Mouse (Mus musculus) right cerebral cortex, adult 18-20 months (tissue): ENCODE measurements around the gene Gmppb.

Experiments used
- DNase-seq: peaks from one replicate; pipeline ENCODE4 v3.0.0; 2022; ENCODE audit warnings: mixed read lengths

Gene Gmppb

DNA sequence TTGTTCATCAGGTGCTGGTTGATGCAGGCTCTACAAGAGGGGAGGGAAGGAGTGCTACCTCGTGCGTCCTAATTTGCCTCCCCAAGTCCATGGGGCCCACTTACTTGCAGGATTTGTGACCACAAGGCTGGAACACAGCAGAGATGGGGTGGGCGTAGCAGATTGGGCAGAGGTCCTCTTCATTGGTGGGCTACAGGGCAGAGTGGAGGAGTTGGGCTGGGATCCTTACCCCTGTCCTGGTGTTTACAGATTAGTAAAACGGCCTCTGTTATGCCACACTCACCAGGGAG lies 2.8 kb downstream of the Gmppb start:
- DNase-seq = no peak

- no peak for DNase-seq
Observed at GRCm38 (mm10) chr9:108052411-108052810, 3.4 kb downstream of the Gmppb start.

GRCm38 (mm10) chr9:108052885-108053664 lies 4.0 kb downstream of the Gmppb start, which contains the start of gene Amigo3:
Amigo3 (plus strand) TSS chr9:108053159.
- DNase-seq = peak; percentile 96

DNA sequence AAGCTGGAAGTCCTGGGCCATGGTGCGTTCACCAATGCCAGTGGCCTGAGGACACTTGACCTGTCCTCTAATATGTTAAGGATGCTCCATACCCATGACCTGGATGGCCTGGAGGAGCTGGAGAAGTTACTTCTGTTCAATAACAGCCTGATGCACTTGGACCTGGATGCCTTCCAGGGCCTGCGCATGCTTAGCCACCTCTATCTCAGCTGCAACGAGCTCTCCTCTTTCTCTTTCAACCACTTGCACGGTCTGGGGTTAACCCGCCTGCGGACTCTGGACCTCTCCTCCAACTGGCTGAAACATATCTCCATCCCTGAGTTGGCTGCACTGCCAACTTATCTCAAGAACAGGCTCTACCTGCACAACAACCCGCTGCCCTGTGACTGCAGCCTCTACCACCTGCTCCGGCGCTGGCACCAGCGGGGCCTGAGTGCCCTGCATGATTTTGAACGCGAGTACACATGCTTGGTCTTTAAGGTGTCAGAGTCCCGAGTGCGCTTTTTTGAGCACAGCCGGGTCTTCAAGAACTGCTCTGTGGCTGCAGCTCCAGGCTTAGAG lies 4.7 kb downstream of the Gmppb start:
- DNase-seq = no peak

GRCm38 (mm10) chr9:108054331-108055040 lies 5.4 kb downstream of the Gmppb start:
- no peak for DNase-seq

GRCm38 (mm10) chr9:108055061-108055460 lies 6.0 kb downstream of the Gmppb start:
- no peak for DNase-seq

- DNase-seq = no peak
Observed at GRCm38 (mm10) chr9:108055661-108056237, 6.7 kb downstream of the Gmppb start.

DNA sequence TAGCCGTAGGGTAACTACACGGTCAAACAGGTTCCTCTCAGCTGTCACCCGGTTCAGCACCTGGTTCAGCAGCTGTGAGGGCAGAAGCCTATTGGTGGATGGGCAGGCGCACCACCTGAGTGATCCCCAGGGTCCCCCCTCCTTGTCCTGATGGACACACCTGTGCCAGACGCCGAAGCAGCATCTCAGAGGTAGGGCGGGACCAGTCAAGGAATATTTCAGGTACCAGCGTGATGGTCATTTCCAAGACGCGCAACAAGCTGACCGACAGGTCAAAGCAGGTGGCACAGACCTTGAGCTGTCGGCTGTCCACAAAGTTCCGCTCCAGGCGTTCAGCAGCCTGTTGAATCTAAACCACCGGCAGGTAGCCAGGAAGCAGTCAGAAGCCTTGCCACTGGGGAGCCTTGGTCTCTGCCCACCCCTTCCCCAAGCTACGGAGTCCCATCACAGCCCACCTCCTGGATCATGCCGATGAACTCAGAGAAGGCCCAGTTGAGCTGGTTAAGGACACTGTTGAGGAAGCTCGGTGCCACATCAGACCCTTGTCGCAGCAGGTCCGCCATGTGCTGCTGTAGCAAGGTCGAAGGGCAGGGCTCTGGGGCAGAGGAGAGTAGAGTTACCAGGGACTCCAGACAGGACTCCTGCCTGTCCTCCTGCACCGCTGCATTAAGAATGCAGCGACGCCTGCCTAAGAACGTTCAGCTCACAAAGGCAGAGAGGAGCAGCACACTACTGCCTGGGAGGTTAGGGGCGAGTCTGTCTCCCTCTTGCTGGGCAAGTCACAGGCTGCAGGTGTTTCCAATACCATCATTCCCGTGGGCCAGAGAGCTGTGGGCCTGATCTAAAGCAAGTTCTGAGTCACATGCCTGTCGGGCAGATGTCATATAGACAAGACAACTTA lies 7.6 kb downstream of the Gmppb start:
- no peak for DNase-seq

- no peak for DNase-seq
Observed at GRCm38 (mm10) chr9:108057262-108057562, 8.2 kb downstream of the Gmppb start.

- DNase-seq = no peak
Observed at GRCm38 (mm10) chr9:108058291-108058690, 9.2 kb downstream of the Gmppb start.

DNA sequence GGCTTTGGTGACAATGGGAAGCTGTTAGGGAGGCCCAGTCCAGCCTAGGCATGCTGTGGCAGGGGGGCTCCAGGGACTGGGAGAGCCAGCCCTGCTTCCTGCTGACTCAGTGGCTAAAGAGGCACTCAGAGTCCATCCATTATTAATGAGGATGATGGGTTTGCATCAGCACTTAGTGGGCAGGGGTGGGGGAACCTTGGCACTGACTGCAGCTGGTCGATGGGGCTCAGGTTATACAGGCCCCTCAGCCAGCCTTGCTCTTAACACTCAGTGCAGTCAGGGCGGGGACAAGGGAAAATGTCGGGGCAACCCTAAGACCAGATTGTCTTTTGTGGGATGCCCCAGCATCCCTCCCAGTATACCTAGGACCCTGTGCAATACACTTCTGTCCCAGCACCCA lies 13.1 kb downstream of the Gmppb start:
- no peak for DNase-seq

DNA sequence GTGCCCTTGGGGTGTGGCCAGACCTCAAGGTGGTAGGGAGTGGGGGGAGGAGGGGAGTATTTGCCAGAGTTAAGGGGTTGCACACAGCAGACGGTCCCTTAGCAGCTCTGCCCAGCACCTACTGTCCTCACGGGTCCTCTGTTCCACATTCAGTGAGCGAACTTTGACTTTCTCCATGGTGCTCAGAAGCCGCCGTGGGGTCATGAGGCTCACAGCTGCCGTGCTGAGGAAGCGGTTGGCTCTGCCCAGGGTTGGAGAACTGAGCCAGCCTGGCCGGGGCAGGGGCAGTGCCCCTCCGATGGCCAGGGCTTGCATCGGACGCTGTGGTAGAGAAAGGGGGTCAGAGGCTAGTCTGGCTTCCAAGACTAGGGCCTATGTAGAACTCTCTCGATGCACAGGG lies 14.3 kb downstream of the Gmppb start:
- no peak for DNase-seq

DNA sequence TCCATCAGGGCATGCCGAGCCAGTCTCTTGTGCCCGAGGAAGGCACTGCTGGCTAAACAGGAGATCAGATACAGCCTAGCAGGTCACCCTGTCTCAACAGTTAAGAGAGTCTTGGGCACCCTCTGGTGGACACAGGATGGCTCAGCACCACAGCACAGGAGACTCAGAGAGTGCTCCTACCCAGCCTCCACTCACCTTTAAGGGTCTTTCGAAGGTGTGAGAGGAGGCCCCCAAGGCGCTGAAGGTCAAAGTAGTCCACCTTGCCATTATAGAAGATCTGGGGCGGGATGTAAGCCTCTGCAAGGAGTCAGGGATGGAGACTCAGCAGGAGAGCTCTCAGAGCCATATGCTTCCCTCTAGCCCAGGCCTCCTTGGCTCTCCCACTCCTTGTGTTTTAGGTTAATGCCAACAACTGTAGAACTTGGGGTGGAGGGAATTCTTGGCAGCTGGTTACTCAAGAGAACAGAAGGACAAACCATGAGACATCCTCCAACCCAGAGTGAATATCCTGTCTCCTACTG lies 16.5 kb downstream of the Gmppb start:
- DNase-seq = peak; percentile 70

DNA sequence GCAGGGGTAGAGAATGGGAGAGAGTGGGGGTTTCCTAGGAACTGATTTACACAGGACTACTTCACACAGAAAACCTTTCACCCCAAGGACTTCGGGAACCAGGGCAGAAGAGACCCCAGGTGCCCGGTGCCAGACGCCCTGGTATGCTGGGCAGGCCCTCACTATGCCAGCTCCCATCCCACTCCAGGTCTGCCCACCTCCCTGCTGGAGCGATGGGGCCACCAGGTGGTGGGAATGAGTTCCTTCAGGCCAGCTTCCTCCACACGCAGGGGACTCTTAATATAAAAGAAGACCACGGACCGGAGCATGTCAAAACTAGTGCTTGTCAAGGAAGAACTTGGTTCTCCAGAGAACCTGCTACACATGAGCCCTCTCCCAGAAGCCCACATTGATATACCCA lies 18.2 kb downstream of the Gmppb start:
- DNase-seq = no peak

DNA sequence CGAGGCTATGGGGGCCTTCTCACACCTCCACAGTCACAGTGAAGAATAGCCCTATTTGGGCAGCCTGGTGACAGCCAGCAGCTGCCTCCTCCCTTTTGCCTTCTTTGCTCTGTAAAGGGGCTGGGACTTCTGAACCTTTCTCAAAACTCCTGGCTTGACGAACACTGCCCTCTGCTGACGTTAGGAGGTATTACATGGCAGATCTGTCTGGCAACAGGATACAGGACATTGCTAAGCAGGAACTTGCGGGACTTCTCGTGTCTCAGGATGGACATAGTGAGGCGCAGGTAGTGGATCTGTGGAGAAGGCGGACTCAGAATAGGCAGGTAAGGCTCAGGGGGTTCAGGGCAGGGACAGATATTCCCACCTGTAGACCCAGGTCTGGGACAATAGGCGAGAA lies 18.9 kb downstream of the Gmppb start:
- peak; percentile 77 for DNase-seq

- no peak for DNase-seq
Observed at GRCm38 (mm10) chr9:108069007-108069406, 20.0 kb downstream of the Gmppb start.

DNA sequence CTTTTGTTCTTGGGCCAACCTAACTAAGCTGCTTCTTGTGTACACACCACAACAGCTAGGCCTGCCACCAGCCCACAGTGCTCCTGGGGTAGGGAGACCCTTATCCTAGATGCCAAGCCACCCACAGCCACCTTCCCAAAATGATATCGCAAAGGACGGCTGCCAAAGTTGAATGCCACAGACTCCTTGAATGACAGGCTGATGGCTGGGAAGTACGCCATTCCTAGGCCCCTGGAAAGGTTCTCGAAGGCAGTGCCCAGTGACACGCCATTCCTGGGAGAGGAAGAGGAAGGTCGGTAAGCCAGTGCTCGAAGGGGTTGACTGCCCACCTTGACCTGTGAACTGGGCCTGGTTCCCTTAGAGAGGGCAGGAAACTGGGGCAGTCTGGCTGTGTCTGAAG lies 20.5 kb downstream of the Gmppb start:
- DNase-seq = no peak

GRCm38 (mm10) chr9:108071801-108072200 lies 22.8 kb downstream of the Gmppb start:
- DNase-seq = no peak

GRCm38 (mm10) chr9:108072481-108072924 lies 23.5 kb downstream of the Gmppb start:
- DNase-seq = no peak

DNA sequence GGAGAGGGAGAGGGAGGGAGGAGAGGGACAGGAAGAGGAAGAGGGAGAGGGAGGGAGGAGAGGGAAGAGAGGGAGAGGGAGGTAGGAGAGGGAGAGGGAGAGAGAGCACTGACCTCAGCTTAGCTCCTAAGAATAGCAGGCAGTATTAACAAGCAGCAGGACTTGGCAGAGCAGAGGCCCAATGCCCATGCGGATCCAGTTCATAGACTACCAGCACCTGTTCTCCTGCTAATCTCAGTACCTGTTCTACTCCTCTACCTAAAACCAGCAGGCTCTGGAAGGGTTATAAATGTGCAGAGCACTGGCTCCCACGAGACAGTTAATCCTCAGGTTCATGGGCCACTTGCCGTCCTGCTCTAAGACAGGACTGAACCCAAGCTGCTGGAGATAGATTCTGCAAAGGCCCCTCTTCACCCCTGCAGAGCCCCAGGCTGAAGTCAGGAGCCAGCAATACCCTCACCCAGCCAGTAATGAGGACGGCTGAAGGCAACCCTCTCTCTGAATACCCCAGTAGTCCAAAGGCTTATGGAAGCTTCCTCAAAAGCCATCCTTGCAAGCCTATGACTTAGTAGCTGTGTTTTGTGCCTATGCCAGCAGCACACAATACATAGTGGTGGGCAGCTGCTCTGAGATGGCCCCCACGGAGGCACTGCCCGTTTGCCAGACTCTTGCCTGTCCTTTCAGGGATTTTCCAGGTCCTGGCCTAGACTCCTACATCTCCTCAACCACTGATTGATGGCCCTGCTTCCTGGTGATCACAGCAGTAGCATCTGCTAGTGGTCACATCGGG lies 24.3 kb downstream of the Gmppb start:
- DNase-seq = no peak

DNA sequence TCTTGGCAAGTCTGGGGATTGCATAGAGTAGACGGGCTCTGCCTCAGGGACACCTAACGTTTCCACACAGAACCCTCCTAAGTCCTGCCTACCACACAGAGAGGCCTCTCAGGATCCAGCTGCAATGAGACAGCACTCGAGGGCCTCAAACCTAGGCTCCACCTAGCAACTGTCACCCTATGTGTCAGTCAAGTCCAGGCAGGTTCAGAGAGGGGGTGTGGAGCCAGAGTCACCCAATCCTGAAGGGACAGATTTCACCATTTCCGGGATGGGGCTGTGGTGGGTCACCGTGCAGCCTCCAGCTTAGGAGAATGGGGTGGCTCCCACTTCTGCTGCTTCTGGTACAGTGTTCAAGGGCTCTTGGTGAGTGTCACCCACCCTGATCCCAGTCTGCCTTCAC lies 31.1 kb downstream of the Gmppb start, which contains the start of gene Mst1:
Gene Mst1 (plus strand): TSS at position 269 of the 400 bp plus-strand sequence.
- no peak for DNase-seq

DNA sequence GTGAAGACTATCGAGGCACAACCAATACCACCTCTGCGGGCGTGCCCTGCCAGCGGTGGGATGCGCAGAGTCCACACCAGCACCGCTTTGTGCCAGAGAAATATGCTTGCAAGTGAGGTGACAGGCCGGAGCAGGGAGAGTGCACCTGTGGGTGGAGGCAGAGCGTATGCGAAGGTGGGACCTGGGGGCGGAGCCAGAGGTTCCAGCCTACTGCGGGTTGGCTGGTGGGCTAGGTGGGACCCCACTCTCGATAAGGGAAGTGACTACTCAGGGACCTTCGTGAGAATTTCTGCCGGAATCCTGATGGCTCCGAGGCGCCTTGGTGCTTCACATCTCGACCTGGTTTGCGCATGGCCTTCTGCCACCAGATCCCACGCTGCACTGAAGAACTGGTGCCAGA lies 33.5 kb downstream of the Gmppb start:
- DNase-seq = no peak
